Mouse (Mus musculus): ENCODE results near the gene Sema5a. TPM values are rescaled to one million over a fixed set of nuclear protein-coding genes. Genes with fewer than 3 reads are reported as not detected.
A peak's percentile ranks its signal among the peaks of the same experiment; 100 is the strongest.

The Sema5a gene
- polyA plus RNA-seq, 1 experiment from 2014 or later = 28.3 TPM

GRCm38 (mm10) chr15:32685152-32685551 lies 440.5 kb downstream of the Sema5a start:
- Histone ChIP-seq H3K4me2 (replicated peaks) (no peak overlapping the region), H3K36me3 (peaks cover 11% of the 10 kb centered on the region; the same call in 1 of the 2 replicates), H3K9me3 (no peaks in the 10 kb centered on the region), H3K27ac (no peak overlapping the region), H3K4me1 (no peaks in the 10 kb centered on the region), H3K9ac (no peak overlapping the region), H3K4me3 (no peak overlapping the region), H3K27me3 (no peaks in the 10 kb centered on the region)
- ATAC-seq (ENCODE audit: insufficient number of reproducible peaks, insufficient read depth, low FRiP score, low TSS enrichment) = no peak
- WGBS = 80% methylated on average over 4 of the region's 4 CpGs

- no peak for ATAC-seq (ENCODE audit: insufficient number of reproducible peaks, insufficient read depth, low FRiP score, low TSS enrichment)
- Histone ChIP-seq H3K9ac (no peak overlapping the region), H3K36me3 (0 out of 2 replicates have a peak, but pooled peaks cover 6% of the 10 kb centered on the region), H3K4me1 (no peaks in the 10 kb centered on the region), H3K9me3 (no peaks in the 10 kb centered on the region), H3K27ac (no peak overlapping the region), H3K27me3 (no peaks in the 10 kb centered on the region), H3K4me2 (replicated peaks) (no peak overlapping the region), H3K4me3 (no peak overlapping the region)
These were observed 446.4 kb downstream of the Sema5a start for GRCm38 (mm10) chr15:32691021-32691420.

GRCm38 (mm10) chr15:32693006-32693405 lies 448.4 kb downstream of the Sema5a start:
- 77% methylated on average over 2 of the region's 2 CpGs for WGBS

GRCm38 (mm10) chr15:32717298-32717985 lies 472.8 kb downstream of the Sema5a start:
- Histone ChIP-seq H3K4me3 (no peak overlapping the region), H3K4me1 (no peaks in the 10 kb centered on the region), H3K27me3 (no peaks in the 10 kb centered on the region), H3K4me2 (replicated peaks) (no peak overlapping the region), H3K36me3 (no peaks in the 10 kb centered on the region), H3K9ac (no peak overlapping the region), H3K9me3 (no peaks in the 10 kb centered on the region), H3K27ac (no peak overlapping the region)
- no peak for ATAC-seq (ENCODE audit: insufficient number of reproducible peaks, insufficient read depth, low FRiP score, low TSS enrichment)
- 88% methylated on average over 4 of the region's 4 CpGs for WGBS

More at GRCm38 (mm10) chr15:32693006-32693405, 448.4 kb downstream of the Sema5a start:
- Histone ChIP-seq H3K36me3 (no peaks in the 10 kb centered on the region), H3K9ac (no peak overlapping the region), H3K4me1 (no peaks in the 10 kb centered on the region), H3K27me3 (no peaks in the 10 kb centered on the region), H3K4me2 (replicated peaks) (no peak overlapping the region), H3K9me3 (no peaks in the 10 kb centered on the region), H3K4me3 (no peak overlapping the region), H3K27ac (no peak overlapping the region)
- ATAC-seq (ENCODE audit: insufficient number of reproducible peaks, insufficient read depth, low FRiP score, low TSS enrichment) = no peak

GRCm38 (mm10) chr15:32718293-32718963 lies 473.8 kb downstream of the Sema5a start:
- no peak overlapping the region for H3K27ac ChIP-seq
- H3K9ac ChIP-seq = no peak overlapping the region
- H3K4me1 ChIP-seq = no peaks in the 10 kb centered on the region
- H3K9me3 ChIP-seq = no peaks in the 10 kb centered on the region
- 35% methylated on average over 4 of the region's 4 CpGs for WGBS
- no peaks in the 10 kb centered on the region for H3K27me3 ChIP-seq
- H3K4me3 ChIP-seq = no peak overlapping the region
- no peak overlapping the region for H3K4me2 ChIP-seq (replicated peaks)
- no peaks in the 10 kb centered on the region for H3K36me3 ChIP-seq
- ATAC-seq (ENCODE audit: insufficient number of reproducible peaks, insufficient read depth, low FRiP score, low TSS enrichment) = peak; percentile 52; the same call in 1 of the 2 replicates

GRCm38 (mm10) chr15:32718964-32719311 lies 474.3 kb downstream of the Sema5a start:
- H3K4me1 ChIP-seq = no peaks in the 10 kb centered on the region
- H3K9ac ChIP-seq = no peak overlapping the region
- H3K4me3 ChIP-seq = no peak overlapping the region
- H3K27me3 ChIP-seq = no peaks in the 10 kb centered on the region
- ATAC-seq (ENCODE audit: insufficient number of reproducible peaks, insufficient read depth, low FRiP score, low TSS enrichment) = no peak
- no peaks in the 10 kb centered on the region for H3K9me3 ChIP-seq
- 82% methylated on average over 1 of the region's 1 CpGs for WGBS
- no peak overlapping the region for H3K4me2 ChIP-seq (replicated peaks)
- no peak overlapping the region for H3K27ac ChIP-seq
- no peaks in the 10 kb centered on the region for H3K36me3 ChIP-seq

GRCm38 (mm10) chr15:32730839-32731238 lies 486.2 kb downstream of the Sema5a start:
- no peaks in the 10 kb centered on the region for H3K4me1 ChIP-seq
- WGBS = 31% methylated on average over 3 of the region's 3 CpGs
- no peak overlapping the region for H3K9ac ChIP-seq
- no peaks in the 10 kb centered on the region for H3K9me3 ChIP-seq
- H3K27ac ChIP-seq = no peak overlapping the region
- H3K4me3 ChIP-seq = no peak overlapping the region
- ATAC-seq (ENCODE audit: insufficient number of reproducible peaks, insufficient read depth, low FRiP score, low TSS enrichment) = no peak
- no peaks in the 10 kb centered on the region for H3K36me3 ChIP-seq
- no peak overlapping the region for H3K4me2 ChIP-seq (replicated peaks)
- H3K27me3 ChIP-seq = no peaks in the 10 kb centered on the region

Other genes with a start within 250 kb of the Sema5a start
- not detected in 2 replicates for gene Tas2r119, start 67.5 kb upstream of the Sema5a start, polyA plus RNA-seq (2016; fragmentation: Nextera tagmentation; extraction: Ambion mirVana)

All from embryonic facial prominence, embryonic 12.5 days (tissue).